Mouse (Mus musculus): ENCODE results near the gene Gm12830. TPM values are rescaled to one million over a fixed set of nuclear protein-coding genes. Genes with fewer than 3 reads are reported as not detected.

Gm12830 gene
- polyA plus RNA-seq, 1 experiment, result not detected

DNA sequence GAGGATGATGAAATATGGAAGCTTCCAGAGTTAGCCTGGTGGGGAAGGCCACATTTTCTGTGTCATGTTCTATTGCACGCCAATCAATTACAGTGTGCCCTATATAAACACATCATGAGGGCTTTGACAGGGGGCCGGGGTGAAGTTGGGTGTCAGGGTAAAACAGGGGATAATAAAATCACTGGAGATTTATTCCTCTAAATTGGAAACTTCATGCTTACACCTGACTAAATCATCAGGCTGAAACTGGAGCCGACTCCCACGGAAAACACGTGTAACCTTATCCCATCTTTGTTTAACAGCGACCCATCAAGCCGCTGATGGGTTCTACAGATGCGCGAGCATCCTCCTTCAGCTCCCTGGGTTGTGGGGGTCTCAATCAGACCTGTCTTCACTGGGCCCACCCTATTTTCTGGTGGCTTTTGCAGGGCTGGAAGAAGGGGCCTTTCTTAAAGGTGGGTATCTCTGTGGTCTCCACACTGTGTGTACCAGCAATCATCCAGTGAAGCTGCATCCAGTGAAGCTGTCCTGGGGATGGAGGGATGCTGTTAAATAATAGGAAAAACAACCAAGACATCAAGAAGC lies 19.9 kb downstream of the Gm12830 start:
- Histone ChIP-seq H3K79me2 (ENCODE audit: control insufficient read depth, insufficient read depth) (no peaks in the 10 kb centered on the region), H3ac (ENCODE audit: control insufficient read depth, insufficient read length, low read depth) (no peak overlapping the region), H3K27me3 (ENCODE audit: control insufficient read depth, insufficient read depth, insufficient read length) (peaks cover 8% of the 10 kb centered on the region), H3K4me3 (ENCODE audit: insufficient read depth, poor library complexity, severe bottlenecking) (no peak overlapping the region), H3K79me3 (ENCODE audit: low read depth) (no peaks in the 10 kb centered on the region), H3K36me3 (ENCODE audit: control insufficient read depth, insufficient read depth) (no peaks in the 10 kb centered on the region)
- TF ChIP-seq MYOG (IDR thresholded peaks at IDR 0.05; ENCODE audit: control insufficient read depth, extremely low read depth, insufficient read length), result no peak
- no peak for TF ChIP-seq CEBPB (IDR thresholded peaks at IDR 0.05; ENCODE audit: low read depth)
- TF ChIP-seq MYOD1 (IDR thresholded peaks at IDR 0.05; ENCODE audit: control insufficient read depth, insufficient read length, low read depth), result no peak
- TF ChIP-seq USF1 (IDR thresholded peaks at IDR 0.05; ENCODE audit: low read depth), result no peak
- no peak for TF ChIP-seq FOSL1 (IDR thresholded peaks at IDR 0.05; ENCODE audit: insufficient read depth, low read length, poor library complexity, severe bottlenecking)
- TF ChIP-seq MAX (IDR thresholded peaks at IDR 0.05), result no peak

DNA sequence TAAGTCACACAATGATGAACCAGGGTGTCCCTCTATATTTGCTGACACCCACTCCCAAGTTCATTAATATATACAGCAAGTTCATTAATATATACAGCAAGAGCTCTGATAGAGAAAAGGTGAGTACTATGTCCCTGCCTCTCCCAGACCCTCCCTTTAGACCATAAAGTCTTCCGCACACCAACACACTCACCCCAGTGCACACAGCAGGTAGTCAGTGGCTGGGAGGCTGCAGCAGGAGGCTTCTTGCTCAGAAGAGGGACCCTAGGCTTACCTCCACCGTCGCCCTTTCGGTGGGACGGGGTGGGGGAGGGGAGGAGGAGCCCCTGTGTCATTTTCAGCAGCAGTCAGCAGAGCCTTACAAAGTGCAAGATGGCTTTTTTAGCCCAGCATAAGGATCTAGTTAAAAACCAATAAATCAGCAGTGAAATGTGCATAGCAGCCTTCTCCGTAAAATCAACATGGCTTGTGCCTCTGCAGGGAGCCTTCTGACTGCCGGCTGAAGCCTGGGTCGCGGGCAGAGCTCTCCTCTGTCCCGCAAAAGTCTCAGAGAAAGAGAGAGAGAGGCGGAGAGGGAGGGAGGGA lies 20.9 kb downstream of the Gm12830 start:
- Histone ChIP-seq H3K4me3 (ENCODE audit: insufficient read depth, poor library complexity, severe bottlenecking) (no peak overlapping the region), H3K36me3 (ENCODE audit: control insufficient read depth, insufficient read depth) (no peaks in the 10 kb centered on the region), H3ac (ENCODE audit: control insufficient read depth, insufficient read length, low read depth) (no peak overlapping the region), H3K79me3 (ENCODE audit: low read depth) (no peaks in the 10 kb centered on the region), H3K27me3 (ENCODE audit: control insufficient read depth, insufficient read depth, insufficient read length) (peaks cover 8% of the 10 kb centered on the region), H3K79me2 (ENCODE audit: control insufficient read depth, insufficient read depth) (no peaks in the 10 kb centered on the region)
- TF ChIP-seq CEBPB (IDR thresholded peaks at IDR 0.05; ENCODE audit: low read depth), result no peak
- no peak for TF ChIP-seq MAX (IDR thresholded peaks at IDR 0.05)

DNA sequence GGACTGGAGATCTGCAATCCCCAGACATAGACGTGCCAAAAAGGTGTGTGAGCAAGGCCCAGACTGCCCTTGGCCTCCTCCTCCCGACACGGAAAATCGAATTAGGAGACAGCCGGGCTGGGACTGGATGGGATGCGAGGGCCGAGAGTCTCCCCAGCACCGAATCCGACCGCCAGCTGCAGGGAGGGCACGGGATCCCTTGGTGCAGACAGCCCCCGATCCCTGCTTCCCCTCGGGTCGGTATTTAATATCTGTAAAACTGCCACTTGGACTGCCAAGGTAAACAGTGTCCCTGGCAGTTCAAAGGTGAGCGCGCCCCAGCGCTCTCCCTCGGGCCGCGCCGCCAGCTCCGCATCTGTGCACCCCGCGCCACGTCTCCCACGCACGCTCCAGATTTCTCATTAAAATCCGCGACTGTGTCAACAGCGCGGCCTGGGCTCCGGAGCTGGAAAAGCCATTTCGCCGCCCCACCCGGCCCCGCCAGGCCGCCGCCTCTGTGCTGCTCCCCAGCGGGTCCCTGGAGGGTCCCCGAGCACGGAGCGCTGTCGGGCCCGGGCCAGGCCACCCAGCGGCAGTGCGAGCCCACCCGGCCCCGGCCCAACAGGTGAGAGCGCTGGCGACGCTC lies 21.7 kb downstream of the Gm12830 start:
- TF ChIP-seq CEBPB (IDR thresholded peaks at IDR 0.05; ENCODE audit: low read depth), result no peak
- no peak for TF ChIP-seq MYOG (IDR thresholded peaks at IDR 0.05; ENCODE audit: control insufficient read depth, extremely low read depth, insufficient read length)
- no peak overlapping the region for H3ac ChIP-seq (ENCODE audit: control insufficient read depth, insufficient read length, low read depth)
- H3K27me3 ChIP-seq (ENCODE audit: control insufficient read depth, insufficient read depth, insufficient read length), result peaks cover 8% of the 10 kb centered on the region
- no peak overlapping the region for H3K4me3 ChIP-seq (ENCODE audit: insufficient read depth, poor library complexity, severe bottlenecking)
- no peaks in the 10 kb centered on the region for H3K79me2 ChIP-seq (ENCODE audit: control insufficient read depth, insufficient read depth)
- no peaks in the 10 kb centered on the region for H3K36me3 ChIP-seq (ENCODE audit: control insufficient read depth, insufficient read depth)
- no peaks in the 10 kb centered on the region for H3K79me3 ChIP-seq (ENCODE audit: low read depth)

DNA sequence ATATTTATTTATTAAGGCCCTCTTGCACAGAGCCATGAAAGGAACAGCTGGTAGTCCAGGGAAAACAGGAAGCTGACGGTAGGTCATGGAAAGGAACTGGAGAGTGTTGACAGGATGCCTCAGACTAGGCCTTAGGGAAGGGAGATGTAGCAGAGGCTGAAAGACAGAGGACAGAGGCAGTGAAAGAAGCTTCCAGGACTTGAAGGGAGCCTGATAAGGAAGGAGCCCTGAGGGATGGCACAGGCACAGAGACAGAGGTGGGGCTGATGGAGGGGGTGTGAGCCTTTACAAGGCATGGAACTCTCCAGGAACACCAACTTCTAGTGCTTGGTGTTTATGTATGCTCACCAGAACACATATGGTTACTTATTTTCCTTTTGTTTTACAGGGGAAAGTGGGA lies 23.1 kb downstream of the Gm12830 start:
- Histone ChIP-seq H3K79me2 (ENCODE audit: control insufficient read depth, insufficient read depth) (no peaks in the 10 kb centered on the region), H3K36me3 (ENCODE audit: control insufficient read depth, insufficient read depth) (no peaks in the 10 kb centered on the region), H3K27me3 (ENCODE audit: control insufficient read depth, insufficient read depth, insufficient read length) (peaks cover 8% of the 10 kb centered on the region), H3ac (ENCODE audit: control insufficient read depth, insufficient read length, low read depth) (no peak overlapping the region), H3K4me3 (ENCODE audit: insufficient read depth, poor library complexity, severe bottlenecking) (no peak overlapping the region), H3K79me3 (ENCODE audit: low read depth) (no peaks in the 10 kb centered on the region)
- no peak for TF ChIP-seq MYOG (IDR thresholded peaks at IDR 0.05; ENCODE audit: control insufficient read depth, extremely low read depth, insufficient read length)
- no peak for TF ChIP-seq MAX (IDR thresholded peaks at IDR 0.05)
- TF ChIP-seq MYOD1 (IDR thresholded peaks at IDR 0.05; ENCODE audit: control insufficient read depth, insufficient read length, low read depth), result no peak
- TF ChIP-seq USF1 (IDR thresholded peaks at IDR 0.05; ENCODE audit: low read depth), result no peak
- TF ChIP-seq CEBPB (IDR thresholded peaks at IDR 0.05; ENCODE audit: low read depth), result no peak
- TF ChIP-seq FOSL1 (IDR thresholded peaks at IDR 0.05; ENCODE audit: insufficient read depth, low read length, poor library complexity, severe bottlenecking), result no peak
- TF ChIP-seq CTCF (IDR thresholded peaks at IDR 0.05; ENCODE audit: control insufficient read depth, insufficient read depth, insufficient read length), result no peak

DNA sequence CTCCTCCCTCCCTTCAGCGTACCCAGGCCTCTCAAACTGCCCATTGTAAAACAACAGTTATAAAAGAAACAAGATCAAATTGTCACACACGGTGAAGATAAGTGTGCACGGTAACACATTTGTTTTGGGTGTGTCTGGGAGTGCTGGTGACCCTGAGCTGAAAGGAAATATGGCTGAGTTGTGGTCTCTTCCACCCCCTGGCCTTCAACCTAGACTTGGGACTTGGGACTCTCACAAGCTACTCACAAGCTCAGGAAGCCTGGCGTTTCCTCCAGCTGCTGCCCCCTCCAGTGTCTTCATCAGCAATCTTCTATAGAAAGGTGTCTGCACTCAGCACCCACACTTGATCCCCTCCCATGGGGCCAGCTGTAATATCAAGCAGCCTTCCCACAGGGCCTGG lies 24.1 kb downstream of the Gm12830 start:
- H3K79me2 ChIP-seq (ENCODE audit: control insufficient read depth, insufficient read depth), result no peaks in the 10 kb centered on the region
- TF ChIP-seq CEBPB (IDR thresholded peaks at IDR 0.05; ENCODE audit: low read depth) (no peak), USF1 (IDR thresholded peaks at IDR 0.05; ENCODE audit: low read depth) (no peak), CTCF (IDR thresholded peaks at IDR 0.05; ENCODE audit: control insufficient read depth, insufficient read depth, insufficient read length) (no peak), MAX (IDR thresholded peaks at IDR 0.05) (no peak), MYOD1 (IDR thresholded peaks at IDR 0.05; ENCODE audit: control insufficient read depth, insufficient read length, low read depth) (no peak), FOSL1 (IDR thresholded peaks at IDR 0.05; ENCODE audit: insufficient read depth, low read length, poor library complexity, severe bottlenecking) (no peak), MYOG (IDR thresholded peaks at IDR 0.05; ENCODE audit: control insufficient read depth, extremely low read depth, insufficient read length) (no peak)
- H3K79me3 ChIP-seq (ENCODE audit: low read depth), result no peaks in the 10 kb centered on the region
- H3K36me3 ChIP-seq (ENCODE audit: control insufficient read depth, insufficient read depth), result no peaks in the 10 kb centered on the region
- no peak overlapping the region for H3ac ChIP-seq (ENCODE audit: control insufficient read depth, insufficient read length, low read depth)
- H3K4me3 ChIP-seq (ENCODE audit: insufficient read depth, poor library complexity, severe bottlenecking), result no peak overlapping the region
- H3K27me3 ChIP-seq (ENCODE audit: control insufficient read depth, insufficient read depth, insufficient read length), result peaks cover 8% of the 10 kb centered on the region

DNA sequence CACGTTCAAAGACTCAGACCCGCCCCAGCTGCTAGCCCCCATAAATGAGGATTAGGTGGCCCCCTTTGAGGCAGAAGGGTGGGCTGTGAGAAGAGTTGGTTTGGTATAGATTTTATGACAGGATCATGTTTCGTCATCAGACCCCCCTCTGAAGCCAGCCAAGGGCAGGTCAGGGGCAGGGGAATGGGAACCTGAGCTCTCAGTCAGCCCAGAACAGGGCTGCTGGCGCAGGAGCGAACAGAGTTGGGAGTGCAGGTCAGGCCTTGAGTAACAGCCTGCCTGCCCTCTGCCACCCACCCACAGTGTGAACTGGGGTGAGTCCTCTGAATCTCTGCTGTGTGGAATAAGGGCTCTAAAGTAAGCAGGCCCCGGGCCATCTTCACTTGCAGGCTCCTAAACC lies 25.2 kb downstream of the Gm12830 start:
- H3K79me2 ChIP-seq (ENCODE audit: control insufficient read depth, insufficient read depth), result no peaks in the 10 kb centered on the region
- H3K4me3 ChIP-seq (ENCODE audit: insufficient read depth, poor library complexity, severe bottlenecking), result no peak overlapping the region
- TF ChIP-seq MYOD1 (IDR thresholded peaks at IDR 0.05; ENCODE audit: control insufficient read depth, insufficient read length, low read depth) (no peak), MAX (IDR thresholded peaks at IDR 0.05) (no peak), USF1 (IDR thresholded peaks at IDR 0.05; ENCODE audit: low read depth) (no peak), FOSL1 (IDR thresholded peaks at IDR 0.05; ENCODE audit: insufficient read depth, low read length, poor library complexity, severe bottlenecking) (no peak), CTCF (IDR thresholded peaks at IDR 0.05; ENCODE audit: control insufficient read depth, insufficient read depth, insufficient read length) (no peak), MYOG (IDR thresholded peaks at IDR 0.05; ENCODE audit: control insufficient read depth, extremely low read depth, insufficient read length) (no peak), CEBPB (IDR thresholded peaks at IDR 0.05; ENCODE audit: low read depth) (no peak)
- peaks cover 8% of the 10 kb centered on the region for H3K27me3 ChIP-seq (ENCODE audit: control insufficient read depth, insufficient read depth, insufficient read length)
- no peaks in the 10 kb centered on the region for H3K36me3 ChIP-seq (ENCODE audit: control insufficient read depth, insufficient read depth)
- H3K79me3 ChIP-seq (ENCODE audit: low read depth), result no peaks in the 10 kb centered on the region
- H3ac ChIP-seq (ENCODE audit: control insufficient read depth, insufficient read length, low read depth), result no peak overlapping the region

Measured in C2C12 (cell line).